Mouse (Mus musculus): ENCODE data around the gene Rasa3. TPM values are rescaled to one million over a fixed set of nuclear protein-coding genes. Genes with fewer than 3 reads are reported as not detected.
A peak's percentile ranks its signal among the peaks of the same experiment; 100 is the strongest.

Rasa3 gene
- polyA plus RNA-seq, 1 experiment from 2014 or later = 27.4 TPM

GRCm38 (mm10) chr8:13675524-13675923 lies 1.9 kb downstream of the Rasa3 start:
- Histone ChIP-seq H3K9ac (ENCODE audit: low read length) (peak overlapping the region; percentile 82), H3K9me3 (replicated peaks; ENCODE audit: control insufficient read depth, low read length) (no peaks in the 10 kb centered on the region), H3K27me3 (ENCODE audit: control insufficient read depth, insufficient read depth, low read length) (no peaks in the 10 kb centered on the region), H3K4me3 (ENCODE audit: low read length) (peak overlapping the region; percentile 79), H3K4me2 (ENCODE audit: low read depth, low read length) (peak overlapping the region; percentile 75), H3K4me1 (ENCODE audit: control insufficient read depth, insufficient read depth, low read length) (peaks cover 56% of the 10 kb centered on the region), H3K36me3 (ENCODE audit: control insufficient read depth, insufficient read depth) (no peaks in the 10 kb centered on the region), H3K27ac (ENCODE audit: low read length) (peak overlapping the region; percentile 85; the same call in 1 of the 2 replicates)
- ATAC-seq (replicated peaks; ENCODE audit: extremely low read depth, insufficient read depth, low FRiP score) = no peak
- 26% methylated on average over 8 of the region's 8 CpGs for WGBS

GRCm38 (mm10) chr8:13675121-13675520 lies 2.3 kb downstream of the Rasa3 start:
- Histone ChIP-seq H3K4me2 (ENCODE audit: low read depth, low read length) (peak overlapping the region; percentile 75), H3K9me3 (replicated peaks; ENCODE audit: control insufficient read depth, low read length) (no peaks in the 10 kb centered on the region), H3K9ac (ENCODE audit: low read length) (peak overlapping the region; percentile 82), H3K4me3 (ENCODE audit: low read length) (peak overlapping the region; percentile 79), H3K36me3 (ENCODE audit: control insufficient read depth, insufficient read depth) (no peaks in the 10 kb centered on the region), H3K4me1 (ENCODE audit: control insufficient read depth, insufficient read depth, low read length) (peaks cover 56% of the 10 kb centered on the region), H3K27ac (ENCODE audit: low read length) (peak overlapping the region; percentile 73), H3K27me3 (ENCODE audit: control insufficient read depth, insufficient read depth, low read length) (no peaks in the 10 kb centered on the region)
- WGBS = 45% methylated on average over 4 of the region's 4 CpGs
- ATAC-seq (replicated peaks; ENCODE audit: extremely low read depth, insufficient read depth, low FRiP score) = no peak

GRCm38 (mm10) chr8:13674294-13675010 lies 3.0 kb downstream of the Rasa3 start:
- Histone ChIP-seq H3K4me1 (ENCODE audit: control insufficient read depth, insufficient read depth, low read length) (peaks cover 60% of the 10 kb centered on the region), H3K4me3 (ENCODE audit: low read length) (no peak overlapping the region), H3K27me3 (ENCODE audit: control insufficient read depth, insufficient read depth, low read length) (no peaks in the 10 kb centered on the region), H3K9ac (ENCODE audit: low read length) (peak overlapping the region; percentile 27; the same call in 1 of the 2 replicates), H3K36me3 (ENCODE audit: control insufficient read depth, insufficient read depth) (no peaks in the 10 kb centered on the region), H3K27ac (ENCODE audit: low read length) (peak overlapping the region; percentile 73), H3K9me3 (replicated peaks; ENCODE audit: control insufficient read depth, low read length) (no peaks in the 10 kb centered on the region), H3K4me2 (ENCODE audit: low read depth, low read length) (peak overlapping the region; percentile 75; the same call in 1 of the 2 replicates)
- no peak for ATAC-seq (replicated peaks; ENCODE audit: extremely low read depth, insufficient read depth, low FRiP score)
- WGBS = 37% methylated on average over 12 of the region's 12 CpGs

GRCm38 (mm10) chr8:13673215-13673614 lies 4.2 kb downstream of the Rasa3 start:
- Histone ChIP-seq H3K4me2 (ENCODE audit: low read depth, low read length) (no peak overlapping the region), H3K27me3 (ENCODE audit: control insufficient read depth, insufficient read depth, low read length) (no peaks in the 10 kb centered on the region), H3K36me3 (ENCODE audit: control insufficient read depth, insufficient read depth) (no peaks in the 10 kb centered on the region), H3K27ac (ENCODE audit: low read length) (peak overlapping the region; percentile 66; the same call in 1 of the 2 replicates), H3K9me3 (replicated peaks; ENCODE audit: control insufficient read depth, low read length) (no peaks in the 10 kb centered on the region), H3K4me1 (ENCODE audit: control insufficient read depth, insufficient read depth, low read length) (peaks cover 71% of the 10 kb centered on the region), H3K4me3 (ENCODE audit: low read length) (no peak overlapping the region), H3K9ac (ENCODE audit: low read length) (no peak overlapping the region)
- 57% methylated on average over 4 of the region's 4 CpGs for WGBS
- no peak for ATAC-seq (replicated peaks; ENCODE audit: extremely low read depth, insufficient read depth, low FRiP score)

- Histone ChIP-seq H3K36me3 (ENCODE audit: control insufficient read depth, insufficient read depth) (no peaks in the 10 kb centered on the region), H3K9me3 (replicated peaks; ENCODE audit: control insufficient read depth, low read length) (no peaks in the 10 kb centered on the region), H3K4me2 (ENCODE audit: low read depth, low read length) (no peak overlapping the region), H3K27me3 (ENCODE audit: control insufficient read depth, insufficient read depth, low read length) (no peaks in the 10 kb centered on the region), H3K4me1 (ENCODE audit: control insufficient read depth, insufficient read depth, low read length) (peaks cover 74% of the 10 kb centered on the region), H3K27ac (ENCODE audit: low read length) (peak overlapping the region; percentile 53), H3K9ac (ENCODE audit: low read length) (no peak overlapping the region), H3K4me3 (ENCODE audit: low read length) (no peak overlapping the region)
- 70% methylated on average over 10 of the region's 10 CpGs for WGBS
- no peak for ATAC-seq (replicated peaks; ENCODE audit: extremely low read depth, insufficient read depth, low FRiP score)
Observed at GRCm38 (mm10) chr8:13671246-13672003, 6.0 kb downstream of the Rasa3 start.

GRCm38 (mm10) chr8:13670011-13670471 lies 7.4 kb downstream of the Rasa3 start:
- Histone ChIP-seq H3K4me2 (ENCODE audit: low read depth, low read length) (no peak overlapping the region), H3K9ac (ENCODE audit: low read length) (no peak overlapping the region), H3K27me3 (ENCODE audit: control insufficient read depth, insufficient read depth, low read length) (no peaks in the 10 kb centered on the region), H3K27ac (ENCODE audit: low read length) (no peak overlapping the region), H3K9me3 (replicated peaks; ENCODE audit: control insufficient read depth, low read length) (no peaks in the 10 kb centered on the region), H3K4me3 (ENCODE audit: low read length) (no peak overlapping the region), H3K36me3 (ENCODE audit: control insufficient read depth, insufficient read depth) (no peaks in the 10 kb centered on the region), H3K4me1 (ENCODE audit: control insufficient read depth, insufficient read depth, low read length) (peaks cover 77% of the 10 kb centered on the region)
- no peak for ATAC-seq (replicated peaks; ENCODE audit: extremely low read depth, insufficient read depth, low FRiP score)
- 75% methylated on average over 17 of the region's 17 CpGs for WGBS

- Histone ChIP-seq H3K36me3 (ENCODE audit: control insufficient read depth, insufficient read depth) (no peaks in the 10 kb centered on the region), H3K27ac (ENCODE audit: low read length) (peak overlapping the region; percentile 88), H3K4me2 (ENCODE audit: low read depth, low read length) (no peak overlapping the region), H3K9me3 (replicated peaks; ENCODE audit: control insufficient read depth, low read length) (no peaks in the 10 kb centered on the region), H3K9ac (ENCODE audit: low read length) (peak overlapping the region; percentile 5; the same call in 1 of the 2 replicates), H3K4me1 (ENCODE audit: control insufficient read depth, insufficient read depth, low read length) (peaks cover 74% of the 10 kb centered on the region), H3K4me3 (ENCODE audit: low read length) (no peak overlapping the region), H3K27me3 (ENCODE audit: control insufficient read depth, insufficient read depth, low read length) (no peaks in the 10 kb centered on the region)
- 10% methylated on average over 10 of the region's 10 CpGs for WGBS
- ATAC-seq (replicated peaks; ENCODE audit: extremely low read depth, insufficient read depth, low FRiP score) = peak; percentile 65
Observed at GRCm38 (mm10) chr8:13668367-13668766, 9.0 kb downstream of the Rasa3 start.

- ATAC-seq (replicated peaks; ENCODE audit: extremely low read depth, insufficient read depth, low FRiP score) = no peak
- no peak overlapping the region for H3K4me2 ChIP-seq (ENCODE audit: low read depth, low read length)
- H3K36me3 ChIP-seq (ENCODE audit: control insufficient read depth, insufficient read depth) = no peaks in the 10 kb centered on the region
- peak overlapping the region; percentile 88 for H3K27ac ChIP-seq (ENCODE audit: low read length)
- no peak overlapping the region for H3K9ac ChIP-seq (ENCODE audit: low read length)
- no peaks in the 10 kb centered on the region for H3K27me3 ChIP-seq (ENCODE audit: control insufficient read depth, insufficient read depth, low read length)
- no peaks in the 10 kb centered on the region for H3K9me3 ChIP-seq (replicated peaks; ENCODE audit: control insufficient read depth, low read length)
- H3K4me1 ChIP-seq (ENCODE audit: control insufficient read depth, insufficient read depth, low read length) = peaks cover 69% of the 10 kb centered on the region
- WGBS = 62% methylated on average over 4 of the region's 4 CpGs
- H3K4me3 ChIP-seq (ENCODE audit: low read length) = no peak overlapping the region
Observed at GRCm38 (mm10) chr8:13667917-13668316, 9.5 kb downstream of the Rasa3 start.

GRCm38 (mm10) chr8:13665944-13666343 lies 11.5 kb downstream of the Rasa3 start:
- no peaks in the 10 kb centered on the region for H3K9me3 ChIP-seq (replicated peaks; ENCODE audit: control insufficient read depth, low read length)
- H3K4me2 ChIP-seq (ENCODE audit: low read depth, low read length) = peak overlapping the region; percentile 16
- H3K27me3 ChIP-seq (ENCODE audit: control insufficient read depth, insufficient read depth, low read length) = no peaks in the 10 kb centered on the region
- peak; percentile 33; the same call in 1 of the 2 replicates for ATAC-seq (replicated peaks; ENCODE audit: extremely low read depth, insufficient read depth, low FRiP score)
- no peak overlapping the region for H3K4me3 ChIP-seq (ENCODE audit: low read length)
- H3K4me1 ChIP-seq (ENCODE audit: control insufficient read depth, insufficient read depth, low read length) = peaks cover 52% of the 10 kb centered on the region
- 27% methylated on average over 8 of the region's 8 CpGs for WGBS
- no peaks in the 10 kb centered on the region for H3K36me3 ChIP-seq (ENCODE audit: control insufficient read depth, insufficient read depth)
- peak overlapping the region; percentile 38; the same call in 1 of the 2 replicates for H3K9ac ChIP-seq (ENCODE audit: low read length)
- H3K27ac ChIP-seq (ENCODE audit: low read length) = peak overlapping the region; percentile 70
